In the genomic region with DNA sequence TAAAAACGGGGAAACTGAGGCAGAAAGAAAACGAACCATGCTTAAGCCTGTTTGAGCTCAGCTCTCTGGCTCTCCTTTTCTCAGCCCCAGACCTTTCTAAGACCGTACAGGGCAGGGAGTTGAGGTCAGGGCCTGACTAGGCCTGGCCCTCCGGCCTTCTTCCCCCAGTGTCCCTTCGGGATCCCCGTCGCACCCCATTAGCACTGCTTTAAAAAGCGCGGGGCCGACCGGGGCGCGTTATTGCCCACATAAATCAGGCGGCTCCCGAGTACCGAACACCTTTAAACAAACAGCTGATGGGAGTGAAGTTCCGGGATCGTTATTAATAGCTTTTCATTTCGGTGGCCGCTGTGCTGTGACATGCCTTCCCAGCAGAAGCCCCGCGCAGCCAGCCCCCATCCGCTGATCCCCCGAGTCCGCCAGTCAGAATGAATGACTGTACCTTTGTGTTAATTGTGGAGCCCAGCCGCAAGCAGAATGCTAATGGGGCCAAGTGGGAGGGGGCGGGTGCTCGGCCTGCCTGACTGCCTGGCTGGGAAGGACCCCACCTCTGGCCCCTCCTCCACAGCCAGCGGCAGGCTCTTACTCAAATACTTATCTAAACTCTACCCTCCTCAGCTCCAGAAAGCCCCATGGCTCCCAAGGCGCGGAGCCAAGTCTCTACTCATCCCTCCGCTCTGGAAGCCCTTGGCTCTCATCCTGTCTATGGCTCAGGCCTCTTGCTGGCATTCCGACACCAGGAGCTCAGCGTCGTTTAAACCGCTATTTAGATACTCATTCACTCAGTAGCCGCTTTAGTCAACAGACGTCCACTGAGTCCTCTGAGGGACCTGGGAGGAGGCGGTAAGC, we compare ENCODE assay signal across 9 mouse cellular contexts. TPM values are rescaled to one million over a fixed set of nuclear protein-coding genes. Genes with fewer than 3 reads are reported as not detected.
DNase-seq lines count a peak whose midpoint lies in the region; ATAC-seq and TF ChIP-seq lines count a peak whose summit lies in the region.
"Had no signal": no experiment of that assay in that cellular context is flagged by ENCODE, and none has a peak within 500 bp of the region (broad histone marks: within the 10 kb centered on the region; RNA-seq: fewer than 3 reads in every experiment).

No protein-coding gene starts in this region.

- H3K9me3 ChIP-seq in heart, embryonic 11.5 days (replicated peaks; ENCODE audit: control insufficient read depth, low read length) = no peaks in the 10 kb centered on the region
- H3K9me3 ChIP-seq in intestine, postnatal 0 days (ENCODE audit: control insufficient read depth) = no peaks in the 10 kb centered on the region
- H3K9me3 ChIP-seq: G1E had no signal

- H3K9ac ChIP-seq in heart, embryonic 11.5 days (ENCODE audit: low read depth, low read length) = no peak overlapping the region
- no peak overlapping the region for H3K9ac ChIP-seq in intestine, postnatal 0 days (ENCODE audit: low read depth, low read length)

- H3K27ac ChIP-seq in heart, embryonic 11.5 days (ENCODE audit: low read depth, low read length) = no peak overlapping the region
- no peak overlapping the region for H3K27ac ChIP-seq in intestine, postnatal 0 days (ENCODE audit: low read depth, low read length)

- peak overlapping the region; percentile 57 for H3K4me2 ChIP-seq in heart, embryonic 11.5 days
- peak overlapping the region; percentile 41; the same call in 1 of the 2 replicates for H3K4me2 ChIP-seq in intestine, postnatal 0 days (replicated peaks; ENCODE audit: low read depth)

- H3K4me1 ChIP-seq in heart, embryonic 11.5 days (ENCODE audit: control insufficient read depth, insufficient read depth, low read length) = peaks cover 9% of the 10 kb centered on the region; the same call in 1 of the 2 replicates
- no peaks in the 10 kb centered on the region for H3K4me1 ChIP-seq in intestine, postnatal 0 days (replicated peaks; ENCODE audit: control insufficient read depth, insufficient read depth, low read length)

- peak overlapping the region; percentile 23 for H3K4me3 ChIP-seq in heart, embryonic 11.5 days (ENCODE audit: low read depth, low read length)
- H3K4me3 ChIP-seq in intestine, postnatal 0 days (ENCODE audit: low read depth, low read length) = no peak overlapping the region

- H3K36me3 ChIP-seq in heart, embryonic 11.5 days (ENCODE audit: control insufficient read depth, insufficient read depth, low read length) = no peaks in the 10 kb centered on the region
- H3K36me3 ChIP-seq in intestine, postnatal 0 days (ENCODE audit: control insufficient read depth, insufficient read depth) = no peaks in the 10 kb centered on the region
- H3K36me3 ChIP-seq: G1E had no signal

- TF ChIP-seq CTCF in intestine, postnatal 0 days (IDR thresholded peaks at IDR 0.05; ENCODE audit: low read depth) = no peak

- no peak for DNase-seq in heart, adult 8-10 months (ENCODE audit: low spot score)
- DNase-seq in R1 (ENCODE audit: low read depth, low spot score) = peak; percentile 81
- peak; percentile 9 for DNase-seq in fibroblast of lung, adult 2 months (ENCODE audit: low read depth)
- DNase-seq in retina, embryonic 14.5 days (ENCODE audit: low spot score) = peak; percentile 79
- no peak for DNase-seq in ovary, postnatal 10 days (ENCODE audit: low spot score)

- ATAC-seq in heart, embryonic 11.5 days (replicated peaks; ENCODE audit: insufficient number of reproducible peaks, low FRiP score, low TSS enrichment) = no peak
- no peak for ATAC-seq in intestine, postnatal 0 days
- ATAC-seq in megakaryocyte progenitor cell, adult 5-6 weeks (replicated peaks; ENCODE audit: poor library complexity) = no peak

- WGBS in heart, embryonic 11.5 days (ENCODE audit: insufficient replicate concordance) = 3% methylated on average over 39 of the region's 39 CpGs
- 4% methylated on average over 39 of the region's 39 CpGs for WGBS in intestine, postnatal 0 days

- H3K27me3 ChIP-seq in heart, embryonic 11.5 days (ENCODE audit: control insufficient read depth, insufficient read depth, low read length) = peaks cover 88% of the 10 kb centered on the region
- H3K27me3 ChIP-seq in intestine, postnatal 0 days (replicated peaks; ENCODE audit: control insufficient read depth, insufficient read depth, low read length) = peaks cover 52% of the 10 kb centered on the region

RNA-seq across cellular contexts. Expression of a gene that starts 19.3 kb away (rescaled TPM):
- polyA plus RNA-seq in heart, embryonic 11.5 days (2014; fragmentation: Nextera tagmentation; extraction: Ambion mirVana) = 0.06 and 0.16 TPM in 2 replicates
- total RNA-seq in heart, adult 8-10 months (2022) = 1 to 10 TPM in 2 of 4 experiments, under 1 TPM in 2; 0.75 to 2.2 (median 0.99) TPM
- 0.25 and 0.41 TPM in 2 replicates for polyA plus RNA-seq in intestine, postnatal 0 days (2015; fragmentation: Nextera tagmentation; extraction: Ambion mirVana)
- total RNA-seq in megakaryocyte progenitor cell, adult 5-6 weeks (2015) = not detected in 2 replicates
- not detected in 2 replicates for total RNA-seq in megakaryocyte progenitor cell, adult 5-6 weeks (2017)
- polyA plus RNA-seq: G1E had no signal

Comparison
In these comparisons a context has a peak if more than half of its experiments do, and no peak if none do; other contexts are left out.
1. DNase-seq: peak in R1 (single experiment), fibroblast of lung, adult 2 months (single experiment) and retina, embryonic 14.5 days (single experiment); none in heart, adult 8-10 months (single experiment) and ovary, postnatal 10 days (single experiment).